Mouse (Mus musculus) layer of hippocampus, adult 6 months (tissue): Measurements from ENCODE around the gene Defb36. TPM values are rescaled to one million over a fixed set of nuclear protein-coding genes. Genes with fewer than 3 reads are reported as not detected.

Source experiments
- long read RNA-seq, 2 experiments: library from polyadenylated mRNA; unstranded; transcript quantifications; one replicate each; pipeline ENCODE4 v2.0.0; 2019 to 2020
- polyA plus RNA-seq: library from polyadenylated mRNA; unstranded; fragments of <200 nt; fragmentation: Nextera tagmentation; gene quantifications from 2 replicates; pipeline ENCODE4 v1.2.3, GENCODE M21; 2021

Defb36 gene
- polyA plus RNA-seq: not detected in 2 replicates
- long read RNA-seq, experiment 1: 0 reads
- long read RNA-seq, experiment 2: 0 reads

GRCm38 (mm10) chr2:152604057-152604456 lies at the start of gene Defb36:
Gene Defb36, plus strand, starts transcription at chr2:152604327.

GRCm38 (mm10) chr2:152569038-152569437 lies 35.1 kb upstream of the Defb36 start, which contains the start of gene Gm17416:
Gene Gm17416, plus strand, starts transcription at chr2:152569338.

GRCm38 (mm10) chr2:152572114-152572794 lies 31.9 kb upstream of the Defb36 start, which contains the start of gene Defb21:
Gene Defb21, plus strand, starts transcription at chr2:152572744.

GRCm38 (mm10) chr2:152580107-152580506 lies 24.0 kb upstream of the Defb36 start, which contains the start of gene Defb19:
Gene Defb19, minus strand, starts transcription at chr2:152580312.

GRCm38 (mm10) chr2:152599299-152599698 lies 4.8 kb upstream of the Defb36 start, which contains the start of gene Defb45:
Gene Defb45, minus strand, starts transcription at chr2:152599399.

GRCm38 (mm10) chr2:152622953-152623352 lies 18.8 kb downstream of the Defb36 start, which contains the start of gene Defb25:
Gene Defb25, minus strand, starts transcription at chr2:152623053.

GRCm38 (mm10) chr2:152626774-152627591 lies 22.9 kb downstream of the Defb36 start, which contains the start of gene Rem1:
Gene Rem1, plus strand, starts transcription at chr2:152626951.

Other genes starting within 250 kb of the Defb36 start
- gene Nrsn2, start 227.7 kb upstream of the Defb36 start, polyA plus RNA-seq: 100 and 142 TPM in 2 replicates
- gene Sox12, start 206.3 kb upstream of the Defb36 start, polyA plus RNA-seq: 0.72 and 1.0 TPM in 2 replicates
- gene Zcchc3, start 189.3 kb upstream of the Defb36 start, polyA plus RNA-seq: 7.0 and 8.2 TPM in 2 replicates
- 3.3 and 5.2 TPM in 2 replicates for gene 6820408C15Rik, start 188.7 kb upstream of the Defb36 start, polyA plus RNA-seq
- not detected in 2 replicates for gene Defb23, start 139.7 kb upstream of the Defb36 start, polyA plus RNA-seq
- gene Defb20, start 127.3 kb upstream of the Defb36 start, polyA plus RNA-seq: not detected in 2 replicates
- not detected in 2 replicates for gene Defb22, start 114.2 kb upstream of the Defb36 start, polyA plus RNA-seq
- gene Defb26, start 92.6 kb upstream of the Defb36 start, polyA plus RNA-seq: not detected in 2 replicates
- gene Defb28, start 86.1 kb upstream of the Defb36 start, polyA plus RNA-seq: not detected in 2 replicates
- gene Defb29, start 64.2 kb upstream of the Defb36 start, polyA plus RNA-seq: not detected in 2 replicates
- not detected in 2 replicates for gene Gm17416, start 35.0 kb upstream of the Defb36 start, polyA plus RNA-seq
- gene Defb21, start 31.6 kb upstream of the Defb36 start, polyA plus RNA-seq: not detected in 2 replicates
- gene Defb19, start 24.0 kb upstream of the Defb36 start, polyA plus RNA-seq: not detected in 2 replicates
- not detected in 2 replicates for gene Defb45, start 4.9 kb upstream of the Defb36 start, polyA plus RNA-seq
- gene Defb25, start 18.7 kb downstream of the Defb36 start, polyA plus RNA-seq: 1.4 TPM in 1 of 2 replicates, not detected in the other
- 0.35 and 0.44 TPM in 2 replicates for gene Rem1, start 22.6 kb downstream of the Defb36 start, polyA plus RNA-seq
- 74.3 and 79.3 TPM in 2 replicates for gene H13, start 65.1 kb downstream of the Defb36 start, polyA plus RNA-seq
- gene Mcts2, start 82.7 kb downstream of the Defb36 start, polyA plus RNA-seq: 21.8 and 22.0 TPM in 2 replicates
- 15.1 and 16.2 TPM in 2 replicates for gene Id1, start 131.9 kb downstream of the Defb36 start, polyA plus RNA-seq
- gene Cox4i2, start 149.8 kb downstream of the Defb36 start, polyA plus RNA-seq: 2.6 and 3.0 TPM in 2 replicates
- gene Bcl2l1, start 227.4 kb downstream of the Defb36 start, polyA plus RNA-seq: 156 and 180 TPM in 2 replicates
- 0.50 and 0.72 TPM in 2 replicates for gene Tpx2, start 243.6 kb downstream of the Defb36 start, polyA plus RNA-seq